Mouse (Mus musculus) MEL (cell line): ENCODE measurements around the gene Neurod4. TPM values are rescaled to one million over a fixed set of nuclear protein-coding genes. Genes with fewer than 3 reads are reported as not detected.

Experiments
- DNase-seq: peaks from one replicate; pipeline ENCODE4 v3.0.0; 2011; ENCODE audit warnings: low read depth, low spot score
- H3K27ac ChIP-seq: 2 replicates; pipeline ENCODE4 v1.5.1; 2012; ENCODE audit warnings: low read depth, mild to moderate bottlenecking, control low read depth, low read length, moderate library complexity; ENCODE audit not compliant: control insufficient read depth
- H3K27me3 ChIP-seq, 2 experiments: fragments of 150-350 bp in 1 of 2; sonication (generic) in 1 of 2; 2 replicates each; pipeline ENCODE4 v1.6.1; 2012; ENCODE audit warnings: low read length in 2 of 2, mild to moderate bottlenecking in 2 of 2, improper control_type of control experiment in 1 of 2, moderate library complexity in 1 of 2; ENCODE audit not compliant: insufficient read depth in 2 of 2, control insufficient read depth in 1 of 2
- H3K36me3 ChIP-seq, 2 experiments: 2 replicates each; pipeline ENCODE4 v1.6.1; 2012 to 2014; ENCODE audit warnings: low read length in 2 of 2, improper control_type of control experiment in 1 of 2, inconsistent platforms in 1 of 2, mild to moderate bottlenecking in 1 of 2; ENCODE audit not compliant: insufficient read depth in 2 of 2, control insufficient read depth in 1 of 2
- H3K4me1 ChIP-seq, 2 experiments: fragments of 150-350 bp in 1 of 2; sonication (generic) in 1 of 2; 2 replicates each; pipeline ENCODE4 v1.6.1; 2012; ENCODE audit warnings: low read length in 2 of 2, improper control_type of control experiment in 1 of 2, mild to moderate bottlenecking in 1 of 2; ENCODE audit not compliant: insufficient read depth in 2 of 2, control insufficient read depth in 1 of 2
- H3K4me3 ChIP-seq, 2 experiments: fragments of 150-350 bp in 1 of 2; sonication (generic) in 1 of 2; 2 replicates each; pipeline ENCODE4 v1.5.1; 2012; ENCODE audit warnings: low read depth in 2 of 2, low read length in 2 of 2, mild to moderate bottlenecking in 2 of 2, moderate library complexity in 2 of 2, control low read depth in 1 of 2, improper control_type of control experiment in 1 of 2; ENCODE audit not compliant: control insufficient read depth in 1 of 2, insufficient read depth in 1 of 2
- H3K79me2 ChIP-seq: 2 replicates; pipeline ENCODE4 v1.6.1; 2012; ENCODE audit warnings: mild to moderate bottlenecking, low read length, moderate library complexity; ENCODE audit not compliant: control insufficient read depth, poor library complexity, insufficient read depth
- H3K9ac ChIP-seq: 2 replicates; pipeline ENCODE4 v1.6.1; 2012; ENCODE audit warnings: low read depth, mild to moderate bottlenecking, control low read depth, low read length, moderate library complexity; ENCODE audit not compliant: control insufficient read depth, poor library complexity, severe bottlenecking
- H3K9me3 ChIP-seq: fragments of 150-350 bp; sonication (generic); replicated peaks from 2 replicates; pipeline ENCODE4 v1.6.1; 2012; ENCODE audit warnings: mild to moderate bottlenecking, low read length, improper control_type of control experiment, moderate library complexity; ENCODE audit not compliant: insufficient read depth
- CTCF ChIP-seq, 3 experiments: IDR thresholded peaks in 2 of 3; conservative IDR thresholded peaks in 1 of 3; 2 replicates each; pipeline ENCODE4 v1.5.1; 2011 to 2012; ENCODE audit warnings: low read length in 3 of 3, low read depth in 2 of 3, mild to moderate bottlenecking in 2 of 3, improper control_type of control experiment in 1 of 3, inconsistent platforms in 1 of 3, mixed read lengths in 1 of 3, moderate library complexity in 1 of 3; ENCODE audit not compliant: control insufficient read depth in 1 of 3, insufficient read depth in 1 of 3, poor library complexity in 1 of 3, severe bottlenecking in 1 of 3
- E2F4 ChIP-seq: IDR thresholded peaks from 2 replicates; pipeline ENCODE4 v1.6.1; 2011; ENCODE audit warnings: low read depth, low read length, improper control_type of control experiment, borderline replicate concordance
- GABPA ChIP-seq: IDR thresholded peaks from 2 replicates; pipeline ENCODE4 v1.6.1; 2012; ENCODE audit warnings: low read depth, mild to moderate bottlenecking, inconsistent platforms, low read length, improper control_type of control experiment, moderate library complexity
- HCFC1 ChIP-seq: IDR thresholded peaks from 2 replicates; pipeline ENCODE4 v1.6.1; 2012; ENCODE audit warnings: low read depth, mild to moderate bottlenecking, inconsistent platforms, low read length, improper control_type of control experiment, moderate library complexity
- KAT2A ChIP-seq: conservative IDR thresholded peaks from 2 replicates; pipeline ENCODE4 v1.6.1; 2012; ENCODE audit warnings: low read depth, low read length, improper control_type of control experiment, inconsistent platforms
- MAFK ChIP-seq: IDR thresholded peaks from 2 replicates; pipeline ENCODE4 v1.6.1; 2011; ENCODE audit warnings: low read depth, mild to moderate bottlenecking, low read length, improper control_type of control experiment, borderline replicate concordance
- MAX ChIP-seq: IDR thresholded peaks from 2 replicates; pipeline ENCODE4 v1.6.1; 2011; ENCODE audit warnings: low read length, improper control_type of control experiment
- MXI1 ChIP-seq: IDR thresholded peaks from 2 replicates; pipeline ENCODE4 v1.6.1; 2011; ENCODE audit warnings: mild to moderate bottlenecking, low read depth, low read length, improper control_type of control experiment
- MYC ChIP-seq: IDR thresholded peaks from 2 replicates; pipeline ENCODE4 v1.6.1; 2011; ENCODE audit warnings: low read depth, mild to moderate bottlenecking, low read length, improper control_type of control experiment, moderate library complexity
- POLR2A ChIP-seq, 2 experiments: IDR thresholded peaks; 2 replicates each; pipeline ENCODE4 v1.6.1; 2011 to 2012; ENCODE audit warnings: low read length in 2 of 2, mild to moderate bottlenecking in 2 of 2, control low read depth in 1 of 2, improper control_type of control experiment in 1 of 2, low read depth in 1 of 2, moderate library complexity in 1 of 2; ENCODE audit not compliant: control insufficient read depth in 1 of 2, insufficient read depth in 1 of 2, poor library complexity in 1 of 2
- POLR2AphosphoS5 ChIP-seq: IDR thresholded peaks from 2 replicates; pipeline ENCODE4 v1.6.1; 2012; ENCODE audit warnings: low read depth, borderline replicate concordance, mild to moderate bottlenecking, inconsistent platforms, low read length, moderate library complexity, mixed read lengths
- SIN3A ChIP-seq: IDR thresholded peaks from 2 replicates; pipeline ENCODE4 v1.6.1; 2012; ENCODE audit warnings: low read length, improper control_type of control experiment, inconsistent platforms
- SMC3 ChIP-seq: IDR thresholded peaks from 2 replicates; pipeline ENCODE4 v1.6.1; 2011; ENCODE audit warnings: low read depth, low read length, improper control_type of control experiment
- TAL1 ChIP-seq: IDR thresholded peaks from 2 replicates; pipeline ENCODE4 v1.6.1; 2012; ENCODE audit warnings: mild to moderate bottlenecking, inconsistent platforms, low read length, moderate library complexity, mixed read lengths
- TBP ChIP-seq: IDR thresholded peaks from 2 replicates; pipeline ENCODE4 v1.8.0; 2011; ENCODE audit warnings: low read depth, low read length, improper control_type of control experiment
- UBTF ChIP-seq: IDR thresholded peaks from 2 replicates; pipeline ENCODE4 v1.6.1; 2012; ENCODE audit warnings: low read depth, mild to moderate bottlenecking, inconsistent platforms, low read length, improper control_type of control experiment, moderate library complexity, borderline replicate concordance; ENCODE audit not compliant: insufficient read depth
- USF1 ChIP-seq: IDR thresholded peaks from 2 replicates; pipeline ENCODE4 v1.6.1; 2014; ENCODE audit warnings: low read depth, mild to moderate bottlenecking, inconsistent platforms, low read length, improper control_type of control experiment, moderate library complexity
- USF2 ChIP-seq, 2 experiments: IDR thresholded peaks; 2 replicates each; pipeline ENCODE4 v1.6.1; 2011 to 2012; ENCODE audit warnings: improper control_type of control experiment in 2 of 2, low read length in 2 of 2, borderline replicate concordance in 1 of 2, inconsistent platforms in 1 of 2, low read depth in 1 of 2, mild to moderate bottlenecking in 1 of 2; ENCODE audit not compliant: insufficient read depth in 1 of 2
- ZC3H11A ChIP-seq: IDR thresholded peaks from 2 replicates; pipeline ENCODE4 v1.6.1; 2012; ENCODE audit warnings: low read depth, mild to moderate bottlenecking, inconsistent platforms, low read length, improper control_type of control experiment
- ZKSCAN1 ChIP-seq: IDR thresholded peaks from 2 replicates; pipeline ENCODE4 v1.6.1; 2012; ENCODE audit warnings: low read depth, mild to moderate bottlenecking, inconsistent platforms, low read length, improper control_type of control experiment, moderate library complexity
- ZMIZ1 ChIP-seq: IDR thresholded peaks from 2 replicates; pipeline ENCODE4 v1.6.1; 2012; ENCODE audit warnings: low read depth, mild to moderate bottlenecking, inconsistent platforms, low read length, improper control_type of control experiment, moderate library complexity
- polyA plus RNA-seq, 2 experiments: library from polyadenylated mRNA; stranded (reverse) in 1 of 2; unstranded in 1 of 2; fragments of >175 nt in 1 of 2; fragments of >200 nt in 1 of 2; gene quantifications; 2 replicates each; pipeline versions ENCODE4 v1.2.1 to v1.2.4; 2012; ENCODE audit warnings: low replicate concordance in 2 of 2, low read depth in 1 of 2; ENCODE audit not compliant: insufficient read length in 2 of 2, insufficient read depth in 1 of 2, missing spikeins in 1 of 2
- total RNA-seq: library from RNA; depleted of rRNA; stranded (reverse); fragments of 300-350 nt; gene quantifications from 2 replicates; pipeline ENCODE4 v1.2.3, GENCODE M21; 2012

Neurod4 gene
- total and polyA plus RNA-seq, 3 experiments, result not detected

DNA sequence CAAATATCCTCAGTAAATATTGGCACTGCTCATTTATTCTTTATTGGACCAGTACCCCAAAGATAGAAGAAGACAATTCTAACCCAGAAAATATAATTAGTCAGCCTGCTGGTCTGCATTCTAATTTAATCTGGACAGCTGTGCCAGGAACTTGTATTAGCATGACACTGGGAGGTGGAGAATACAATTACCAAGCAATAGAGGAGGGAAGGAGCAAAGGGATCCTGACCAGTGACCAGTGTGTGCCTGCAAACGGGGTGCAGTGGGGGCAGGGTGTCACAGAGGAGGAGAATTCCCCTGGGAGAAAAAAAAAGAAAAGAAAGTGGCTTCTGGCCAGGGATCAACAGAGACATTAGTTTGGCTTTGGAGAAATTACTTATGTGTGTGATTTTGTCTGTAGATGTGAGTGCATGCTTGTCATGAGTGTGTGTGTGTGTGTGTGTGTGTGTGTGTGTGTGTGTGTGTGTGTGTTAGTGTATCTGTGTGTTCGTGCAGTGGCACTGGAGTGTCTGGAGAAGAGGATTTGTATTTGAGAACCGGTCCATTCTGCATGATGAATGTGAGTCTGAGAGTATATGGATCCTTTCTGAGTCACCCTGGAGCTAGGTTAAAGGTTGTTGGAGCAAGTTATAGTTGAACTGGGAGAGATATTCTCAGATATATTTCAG is 13.8 kb upstream of the Neurod4 start:
- TF ChIP-seq SMC3, result no peak
- no peak for TF ChIP-seq HCFC1
- no peak for TF ChIP-seq TAL1
- no peak for TF ChIP-seq MAX
- TF ChIP-seq TBP, result no peak
- TF ChIP-seq MYC, result no peak
- TF ChIP-seq, all 39 proteins: peak for 0
- no peaks in the 10 kb centered on the region for H3K79me2 ChIP-seq

DNA sequence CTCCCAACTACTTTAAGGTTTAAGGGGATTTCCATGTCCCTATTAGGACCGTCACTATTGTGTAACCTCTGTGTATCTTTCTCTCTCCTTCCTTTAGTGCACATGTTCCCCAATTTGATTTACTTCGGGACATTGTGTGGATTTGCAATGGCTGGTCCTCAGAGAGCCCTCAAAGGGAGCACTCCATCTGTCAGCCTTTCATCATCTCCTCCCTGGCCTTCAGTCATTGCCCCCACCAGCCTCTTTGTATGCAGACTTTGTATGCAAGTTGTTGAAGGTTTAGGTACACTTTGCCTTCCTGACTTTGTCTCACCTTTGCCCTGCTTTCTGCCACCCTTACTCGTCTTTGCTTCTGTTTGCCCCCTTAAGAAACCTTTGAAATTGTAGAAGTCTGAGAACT is 8.0 kb upstream of the Neurod4 start:
- no peaks in the 10 kb centered on the region; a peak in 2 of 4 replicates for H3K27me3 ChIP-seq
- H3K27ac ChIP-seq, result no peak overlapping the region

More for the DNA sequence above, 13.8 kb upstream of the Neurod4 start:
- DNase-seq, result no peak
- no peaks in the 10 kb centered on the region for H3K36me3 ChIP-seq
- no peak overlapping the region for H3K9ac ChIP-seq
- no peaks in the 10 kb centered on the region for H3K4me1 ChIP-seq
- H3K27me3 ChIP-seq, result no peaks in the 10 kb centered on the region; a peak in 2 of 4 replicates
- H3K4me3 ChIP-seq, result no peak overlapping the region
- H3K27ac ChIP-seq, result no peak overlapping the region
- H3K9me3 ChIP-seq, result no peaks in the 10 kb centered on the region

DNA sequence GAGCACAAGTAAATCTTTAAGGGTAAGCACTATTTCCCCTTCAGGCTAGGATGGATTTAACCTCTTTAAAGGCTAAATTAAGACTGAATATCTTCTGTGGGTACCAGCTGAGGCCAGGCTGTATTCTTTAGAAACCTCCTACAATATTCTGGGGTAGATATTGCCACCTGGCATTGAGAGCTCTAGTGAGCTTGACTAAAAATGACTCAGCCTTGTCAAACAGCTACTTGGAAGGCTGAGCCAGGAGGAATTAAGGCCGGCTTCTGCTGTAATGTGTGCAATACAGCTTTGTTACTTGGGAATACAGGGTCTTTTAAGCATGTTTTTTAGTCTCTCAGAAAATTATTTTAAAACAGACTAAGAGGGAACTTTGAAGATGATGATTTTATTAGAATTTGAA is 7.2 kb upstream of the Neurod4 start:
- no peak overlapping the region for H3K4me3 ChIP-seq
- no peaks in the 10 kb centered on the region for H3K9me3 ChIP-seq
- H3K79me2 ChIP-seq, result no peaks in the 10 kb centered on the region
- no peak overlapping the region for H3K27ac ChIP-seq
- H3K36me3 ChIP-seq, result no peaks in the 10 kb centered on the region
- no peak overlapping the region for H3K9ac ChIP-seq
- H3K4me1 ChIP-seq, result no peaks in the 10 kb centered on the region
- no peaks in the 10 kb centered on the region; a peak in 2 of 4 replicates for H3K27me3 ChIP-seq
- DNase-seq, result no peak
- TF ChIP-seq USF1 (no peak), ZMIZ1 (no peak), POLR2A (IDR thresholded peaks at IDR 0.05; ENCODE audit: control insufficient read depth in 1 of 2, insufficient read depth in 1 of 2, low read depth in 1 of 2, low read length in 2 of 2, poor library complexity in 1 of 2) (no peak), MYC (no peak), MXI1 (no peak), TBP (no peak), USF2 (IDR thresholded peaks at IDR 0.05; ENCODE audit: borderline replicate concordance in 1 of 2, insufficient read depth in 1 of 2, low read depth in 1 of 2, low read length in 2 of 2) (no peak), TAL1 (no peak), UBTF (no peak), KAT2A (no peak), E2F4 (no peak), GABPA (no peak), MAFK (no peak), ZKSCAN1 (no peak)
- TF ChIP-seq, all 39 proteins: peak for 0

More for the DNA sequence above, 8.0 kb upstream of the Neurod4 start:
- H3K9ac ChIP-seq, result no peak overlapping the region
- no peak overlapping the region for H3K4me3 ChIP-seq
- H3K36me3 ChIP-seq, result no peaks in the 10 kb centered on the region
- TF ChIP-seq MAFK (no peak), MAX (no peak), SIN3A (no peak), POLR2AphosphoS5 (no peak), ZC3H11A (no peak), USF2 (IDR thresholded peaks at IDR 0.05; ENCODE audit: borderline replicate concordance in 1 of 2, insufficient read depth in 1 of 2, low read depth in 1 of 2, low read length in 2 of 2) (no peak), ZMIZ1 (no peak), UBTF (no peak), CTCF (IDR thresholded peaks at IDR 0.05 in 2 of 3, conservative IDR thresholded peaks at IDR 0.05 in 1 of 3; ENCODE audit: control insufficient read depth in 1 of 3, insufficient read depth in 1 of 3, low read depth in 2 of 3, low read length in 3 of 3, poor library complexity in 1 of 3, severe bottlenecking in 1 of 3) (no peak), ZKSCAN1 (no peak)
- TF ChIP-seq, all 39 proteins: peak for 0
- no peaks in the 10 kb centered on the region for H3K9me3 ChIP-seq
- H3K79me2 ChIP-seq, result no peaks in the 10 kb centered on the region
- H3K4me1 ChIP-seq, result no peaks in the 10 kb centered on the region
- no peak for DNase-seq
